ENCODE assay signal across 27 mouse cellular contexts in the genomic region with DNA sequence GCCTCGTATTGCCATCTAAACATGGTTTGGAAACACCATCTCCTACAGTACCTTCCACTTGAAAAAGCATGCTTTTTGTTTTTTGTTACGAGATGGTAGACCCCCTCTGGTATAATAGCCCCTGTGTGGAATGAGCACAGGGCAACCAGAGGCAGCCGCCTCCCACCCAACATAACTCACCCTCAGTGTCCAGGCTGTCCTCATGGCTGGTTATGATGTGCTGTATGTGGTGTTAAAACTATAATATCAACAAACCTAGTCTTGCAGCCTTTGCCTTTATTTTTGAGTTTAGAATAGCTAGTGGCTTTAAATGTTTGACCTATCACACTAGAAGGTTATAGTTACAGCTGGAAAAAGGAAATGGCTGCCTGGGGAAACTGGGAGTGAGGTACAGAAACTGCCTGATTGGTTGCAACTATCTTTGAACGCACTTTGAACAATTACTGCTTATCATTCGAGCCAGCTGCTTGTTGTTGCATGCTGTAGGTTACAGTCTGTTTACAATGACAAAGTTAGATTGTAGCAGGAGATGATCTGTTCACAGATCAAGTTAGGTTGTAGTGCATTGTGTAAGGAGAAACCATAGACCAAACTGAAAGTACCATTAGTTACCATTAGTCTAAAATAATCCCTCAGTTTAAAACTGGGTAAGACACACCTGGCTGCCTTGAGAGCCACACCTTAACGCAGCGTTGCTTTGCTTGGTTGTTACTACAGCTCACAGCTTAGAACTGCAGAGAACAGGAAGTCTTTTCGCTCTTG.
A peak's percentile ranks its signal among the peaks of the same experiment; 100 is the strongest.
DNase-seq lines count a peak whose midpoint lies in the region; ATAC-seq and TF ChIP-seq lines count a peak whose summit lies in the region.
"Had no signal": no experiment of that assay in that cellular context is flagged by ENCODE, and none has a peak within 500 bp of the region (broad histone marks: within the 10 kb centered on the region; RNA-seq: fewer than 3 reads in every experiment).

No protein-coding gene starts in this region.

- no peaks in the 10 kb centered on the region for H3K27me3 ChIP-seq in limb, embryonic 14.5 days (ENCODE audit: control insufficient read depth, insufficient read depth, low read length)
- H3K27me3 ChIP-seq in limb, embryonic 10.5 days (ENCODE audit: low read depth, poor library complexity, severe bottlenecking) = no peaks in the 10 kb centered on the region
- no peaks in the 10 kb centered on the region for H3K27me3 ChIP-seq in MEL (ENCODE audit: control insufficient read depth in 1 of 2, insufficient read depth in 2 of 2, low read length in 2 of 2)
- H3K27me3 ChIP-seq in intestine, postnatal 0 days (replicated peaks; ENCODE audit: control insufficient read depth, insufficient read depth, low read length) = no peaks in the 10 kb centered on the region
- H3K27me3 ChIP-seq in stomach, embryonic 15.5 days (replicated peaks) = no peaks in the 10 kb centered on the region
- H3K27me3 ChIP-seq in heart, embryonic 10.5 days (ENCODE audit: insufficient read depth, poor library complexity, severe bottlenecking) = no peaks in the 10 kb centered on the region
- H3K27me3 ChIP-seq: heart, embryonic 13.5 days; lung, embryonic 15.5 days had no signal

- TF ChIP-seq RAD21 in MEL (IDR thresholded peaks at IDR 0.05; ENCODE audit: low read depth, low read length) = no peak

- H3K9me3 ChIP-seq in limb, embryonic 14.5 days (ENCODE audit: control insufficient read depth, low read length) = no peaks in the 10 kb centered on the region
- no peaks in the 10 kb centered on the region for H3K9me3 ChIP-seq in limb, embryonic 10.5 days (replicated peaks)
- no peaks in the 10 kb centered on the region for H3K9me3 ChIP-seq in MEL (replicated peaks; ENCODE audit: insufficient read depth, low read length)
- H3K9me3 ChIP-seq in intestine, postnatal 0 days (ENCODE audit: control insufficient read depth) = no peaks in the 10 kb centered on the region
- no peaks in the 10 kb centered on the region for H3K9me3 ChIP-seq in stomach, embryonic 15.5 days
- no peaks in the 10 kb centered on the region for H3K9me3 ChIP-seq in heart, embryonic 10.5 days
- H3K9me3 ChIP-seq: forebrain, embryonic 10.5 days; heart, embryonic 13.5 days; lung, embryonic 15.5 days had no signal

- no peaks in the 10 kb centered on the region for H3K79me2 ChIP-seq in MEL (ENCODE audit: control insufficient read depth, insufficient read depth, low read length, poor library complexity)

- no peak for TF ChIP-seq POLR2A in limb, embryonic 14.5 days (IDR thresholded peaks at IDR 0.05; ENCODE audit: borderline replicate concordance, extremely low read depth, insufficient read depth, insufficient read length)
- no peak for TF ChIP-seq POLR2A in MEL (IDR thresholded peaks at IDR 0.05; ENCODE audit: control insufficient read depth in 1 of 2, insufficient read depth in 1 of 2, low read depth in 1 of 2, low read length in 2 of 2, poor library complexity in 1 of 2)

- peaks cover 13% of the 10 kb centered on the region for H3K4me1 ChIP-seq in limb, embryonic 14.5 days (ENCODE audit: control insufficient read depth, insufficient read depth, low read length)
- H3K4me1 ChIP-seq in limb, embryonic 10.5 days = peaks cover 3% of the 10 kb centered on the region; the same call in 1 of the 2 replicates
- no peaks in the 10 kb centered on the region for H3K4me1 ChIP-seq in MEL (ENCODE audit: control insufficient read depth in 1 of 2, insufficient read depth in 2 of 2, low read length in 2 of 2)
- 0 out of 2 replicates have a peak, but pooled peaks cover 2% of the 10 kb centered on the region for H3K4me1 ChIP-seq in intestine, postnatal 0 days (replicated peaks; ENCODE audit: control insufficient read depth, insufficient read depth, low read length)
- H3K4me1 ChIP-seq in stomach, embryonic 15.5 days = no peaks in the 10 kb centered on the region
- H3K4me1 ChIP-seq in heart, embryonic 10.5 days = no peaks in the 10 kb centered on the region
- H3K4me1 ChIP-seq: heart, embryonic 13.5 days had no signal

- H3K27ac ChIP-seq in limb, embryonic 14.5 days (replicated peaks; ENCODE audit: low read depth, low read length) = 0 out of 2 replicates have a peak overlapping the region, but pooled peaks have one; percentile 33
- H3K27ac ChIP-seq in limb, embryonic 10.5 days = no peak overlapping the region
- no peak overlapping the region for H3K27ac ChIP-seq in MEL (ENCODE audit: control insufficient read depth, low read depth, low read length)
- no peak overlapping the region; the same call in 1 of the 2 replicates for H3K27ac ChIP-seq in intestine, postnatal 0 days (ENCODE audit: low read depth, low read length)
- H3K27ac ChIP-seq in stomach, embryonic 15.5 days = peak overlapping the region; percentile 13; the same call in 1 of the 2 replicates
- H3K27ac ChIP-seq in heart, embryonic 10.5 days = no peak overlapping the region
- H3K27ac ChIP-seq: forebrain, embryonic 10.5 days; heart, embryonic 13.5 days; hindbrain, postnatal 0 days; liver, embryonic 14.5 days; lung, embryonic 15.5 days had no signal

- TF ChIP-seq EP300 in MEL (IDR thresholded peaks at IDR 0.05; ENCODE audit: low read depth in 1 of 2, low read length in 2 of 2) = peak; percentile 27 to 59; a peak in 3 of 4 replicates

- no peak overlapping the region for H3K4me2 ChIP-seq in limb, embryonic 14.5 days (replicated peaks; ENCODE audit: low read depth, low read length, severe bottlenecking)
- no peak overlapping the region for H3K4me2 ChIP-seq in intestine, postnatal 0 days (replicated peaks; ENCODE audit: low read depth)
- H3K4me2 ChIP-seq in stomach, embryonic 15.5 days = no peak overlapping the region
- H3K4me2 ChIP-seq: heart, embryonic 13.5 days; lung, embryonic 15.5 days; midbrain, embryonic 11.5 days had no signal

- DNase-seq in limb, embryonic 14.5 days (ENCODE audit: low spot score) = no peak
- no peak for DNase-seq in limb, embryonic 10.5 days (ENCODE audit: low spot score)
- DNase-seq in MEL (ENCODE audit: low read depth, low spot score) = peak; percentile 48
- no peak for DNase-seq in heart, embryonic 10.5 days (ENCODE audit: low spot score)
- DNase-seq in urinary bladder, postnatal 10 days (ENCODE audit: low spot score) = no peak
- no peak for DNase-seq in left cerebral cortex, postnatal 25 days (ENCODE audit: low spot score in 2 of 2)
- DNase-seq: adrenal gland, postnatal 36 days; cerebellum, adult 11-12 months; cerebellum, postnatal 10 days; gastrocnemius, postnatal 14 days; heart, adult 18-20 months; heart, postnatal 14 days; kidney, adult 18-20 months; kidney, postnatal 36 days; right cerebral cortex, postnatal 4 days; thymus, postnatal 14 days had no signal

- no peak for ATAC-seq in limb, embryonic 14.5 days (ENCODE audit: low FRiP score, low read depth)
- peak; percentile 65 for ATAC-seq in intestine, postnatal 0 days
- no peak for ATAC-seq in stomach, embryonic 15.5 days (ENCODE audit: insufficient read depth, low FRiP score, low read depth)
- ATAC-seq: CD4-positive, CD25-positive, alpha-beta regulatory T cell, adult 4 months; forebrain, embryonic 16.5 days; hindbrain, postnatal 0 days had no signal

- intact Hi-C loops in left cerebral cortex, postnatal 25 days (cut with DNase I) = no loop called here

- 75% methylated on average over 8 of the region's 8 CpGs for WGBS in limb, embryonic 14.5 days
- 90% methylated on average over 8 of the region's 8 CpGs for WGBS in limb, embryonic 10.5 days
- 64% methylated on average over 8 of the region's 8 CpGs for WGBS in intestine, postnatal 0 days
- 64% methylated on average over 8 of the region's 8 CpGs for WGBS in stomach, embryonic 15.5 days
- WGBS in heart, embryonic 10.5 days = 75% methylated on average over 8 of the region's 8 CpGs

- no peaks in the 10 kb centered on the region for H3K36me3 ChIP-seq in limb, embryonic 14.5 days (ENCODE audit: control insufficient read depth, insufficient read depth, low read length)
- H3K36me3 ChIP-seq in limb, embryonic 10.5 days = no peaks in the 10 kb centered on the region
- no peaks in the 10 kb centered on the region for H3K36me3 ChIP-seq in MEL (ENCODE audit: control insufficient read depth in 1 of 2, insufficient read depth in 2 of 2, low read length in 2 of 2)
- H3K36me3 ChIP-seq in intestine, postnatal 0 days (ENCODE audit: control insufficient read depth, insufficient read depth) = no peaks in the 10 kb centered on the region
- H3K36me3 ChIP-seq in stomach, embryonic 15.5 days = no peaks in the 10 kb centered on the region
- H3K36me3 ChIP-seq in heart, embryonic 10.5 days = no peaks in the 10 kb centered on the region
- H3K36me3 ChIP-seq: forebrain, embryonic 10.5 days; G1E; heart, embryonic 13.5 days; lung, embryonic 15.5 days had no signal

- no peak for TF ChIP-seq CTCF in MEL (IDR thresholded peaks at IDR 0.05 in 2 of 3, conservative IDR thresholded peaks at IDR 0.05 in 1 of 3; ENCODE audit: control insufficient read depth in 1 of 3, insufficient read depth in 1 of 3, low read depth in 2 of 3, low read length in 3 of 3, poor library complexity in 1 of 3, severe bottlenecking in 1 of 3)
- no peak for TF ChIP-seq CTCF in intestine, postnatal 0 days (IDR thresholded peaks at IDR 0.05; ENCODE audit: low read depth)

- H3K4me3 ChIP-seq in limb, embryonic 14.5 days (replicated peaks; ENCODE audit: low read length) = no peak overlapping the region
- H3K4me3 ChIP-seq in limb, embryonic 10.5 days = no peak overlapping the region
- no peak overlapping the region for H3K4me3 ChIP-seq in MEL (ENCODE audit: control insufficient read depth in 1 of 2, insufficient read depth in 1 of 2, low read depth in 2 of 2, low read length in 2 of 2)
- no peak overlapping the region for H3K4me3 ChIP-seq in intestine, postnatal 0 days (ENCODE audit: low read depth, low read length)
- no peak overlapping the region for H3K4me3 ChIP-seq in stomach, embryonic 15.5 days (replicated peaks)
- H3K4me3 ChIP-seq in heart, embryonic 10.5 days = no peak overlapping the region
- H3K4me3 ChIP-seq: forebrain, embryonic 10.5 days; heart, embryonic 13.5 days; lung, embryonic 15.5 days had no signal

- no peak overlapping the region for H3K9ac ChIP-seq in limb, embryonic 14.5 days (ENCODE audit: low read depth, low read length, severe bottlenecking)
- H3K9ac ChIP-seq in MEL (ENCODE audit: control insufficient read depth, low read depth, low read length, poor library complexity, severe bottlenecking) = no peak overlapping the region
- no peak overlapping the region for H3K9ac ChIP-seq in intestine, postnatal 0 days (ENCODE audit: low read depth, low read length)
- no peak overlapping the region for H3K9ac ChIP-seq in stomach, embryonic 15.5 days
- H3K9ac ChIP-seq: heart, embryonic 13.5 days; liver, embryonic 14.5 days; lung, embryonic 15.5 days had no signal

TF ChIP-seq in MEL, 35 proteins besides CTCF, POLR2A, EP300 and RAD21 (continues in another document):
- TF ChIP-seq TCF12 (IDR thresholded peaks at IDR 0.05; ENCODE audit: low read depth, low read length) = peak; percentile 48; the same call in 1 of the 2 replicates
- TF ChIP-seq KAT2A (conservative IDR thresholded peaks at IDR 0.05; ENCODE audit: low read depth, low read length) = no peak
- no peak for TF ChIP-seq UBTF (IDR thresholded peaks at IDR 0.05; ENCODE audit: borderline replicate concordance, insufficient read depth, low read depth, low read length)
- TF ChIP-seq TAL1 (IDR thresholded peaks at IDR 0.05; ENCODE audit: low read length) = 0 out of 2 replicates have a peak, but pooled peaks have one; percentile 14
- TF ChIP-seq USF2 (IDR thresholded peaks at IDR 0.05; ENCODE audit: borderline replicate concordance in 1 of 2, insufficient read depth in 1 of 2, low read depth in 1 of 2, low read length in 2 of 2) = no peak

Comparison
In these comparisons a context has a peak if more than half of its experiments do, and no peak if none do; other contexts are left out.
1. H3K27ac ChIP-seq: peak in limb, embryonic 14.5 days (single experiment) and stomach, embryonic 15.5 days (single experiment); none in limb, embryonic 10.5 days (single experiment), MEL (single experiment), intestine, postnatal 0 days (single experiment) and heart, embryonic 10.5 days (single experiment).